Mouse (Mus musculus): ENCODE data around the gene 2810004N23Rik. TPM values are rescaled to one million over a fixed set of nuclear protein-coding genes. Genes with fewer than 3 reads are reported as not detected.

2810004N23Rik gene
- total RNA-seq, 4 experiments from 2014 or later, result 47.3 to 56.0 (median 50.9) TPM

Other genes starting within 250 kb of the 2810004N23Rik start
- gene 2310022B05Rik, start 199.8 kb downstream of the 2810004N23Rik start, total RNA-seq (2022), result 10 to 100 TPM; 42.8 to 61.1 (median 50.7) TPM
- gene Ttc13, start 141.1 kb downstream of the 2810004N23Rik start, total RNA-seq (2022), result 10 to 100 TPM; 13.4 to 18.6 (median 14.7) TPM
- 1 to 10 TPM; 3.6 to 6.0 (median 3.9) TPM for gene Arv1, start 141.0 kb downstream of the 2810004N23Rik start, total RNA-seq (2022)
- 1 to 10 TPM in 3 of 4 experiments, under 1 TPM in 1; 0.72 to 1.5 (median 1.4) TPM for gene Fam89a, start 111.3 kb downstream of the 2810004N23Rik start, total RNA-seq (2022)
- under 1 TPM; 0.22 to 0.82 (median 0.50) TPM for gene Trim67, start 70.0 kb downstream of the 2810004N23Rik start, total RNA-seq (2022)
- 100 to 1,000 TPM; 184 to 202 (median 188) TPM for gene Gnpat, start 87 bp downstream of the 2810004N23Rik start, total RNA-seq (2022)
- gene Exoc8, start 34.6 kb upstream of the 2810004N23Rik start, total RNA-seq (2022), result 10 to 100 TPM; 18.5 to 22.5 (median 19.7) TPM
- 10 to 100 TPM; 11.0 to 13.7 (median 12.3) TPM for gene Sprtn, start 34.8 kb upstream of the 2810004N23Rik start, total RNA-seq (2022)
- gene Egln1, start 86.2 kb upstream of the 2810004N23Rik start, total RNA-seq (2022), result 100 to 1,000 TPM; 328 to 381 (median 357) TPM
- 10 to 100 TPM; 67.0 to 79.3 (median 73.4) TPM for gene Tsnax, start 149.9 kb upstream of the 2810004N23Rik start, total RNA-seq (2022)
- 1 to 10 TPM in 2 of 4 experiments, under 1 TPM in 2; 0.87 to 1.8 (median 1.2) TPM for gene Disc1, start 191.1 kb upstream of the 2810004N23Rik start, total RNA-seq (2022)

Data from heart, adult 8-10 months (tissue).